Mouse (Mus musculus) lung, postnatal 0 days (tissue): ENCODE results near the gene B230217C12Rik.

Experiments used
- CTCF ChIP-seq: IDR thresholded peaks from 2 replicates; pipeline ENCODE4 v1.5.1; 2016; ENCODE audit warnings: antibody characterized with exemption, mild to moderate bottlenecking
- EP300 ChIP-seq: IDR thresholded peaks from 2 replicates; pipeline ENCODE4 v1.6.1; 2016; ENCODE audit warnings: antibody characterized with exemption, mild to moderate bottlenecking, control low read depth

DNA sequence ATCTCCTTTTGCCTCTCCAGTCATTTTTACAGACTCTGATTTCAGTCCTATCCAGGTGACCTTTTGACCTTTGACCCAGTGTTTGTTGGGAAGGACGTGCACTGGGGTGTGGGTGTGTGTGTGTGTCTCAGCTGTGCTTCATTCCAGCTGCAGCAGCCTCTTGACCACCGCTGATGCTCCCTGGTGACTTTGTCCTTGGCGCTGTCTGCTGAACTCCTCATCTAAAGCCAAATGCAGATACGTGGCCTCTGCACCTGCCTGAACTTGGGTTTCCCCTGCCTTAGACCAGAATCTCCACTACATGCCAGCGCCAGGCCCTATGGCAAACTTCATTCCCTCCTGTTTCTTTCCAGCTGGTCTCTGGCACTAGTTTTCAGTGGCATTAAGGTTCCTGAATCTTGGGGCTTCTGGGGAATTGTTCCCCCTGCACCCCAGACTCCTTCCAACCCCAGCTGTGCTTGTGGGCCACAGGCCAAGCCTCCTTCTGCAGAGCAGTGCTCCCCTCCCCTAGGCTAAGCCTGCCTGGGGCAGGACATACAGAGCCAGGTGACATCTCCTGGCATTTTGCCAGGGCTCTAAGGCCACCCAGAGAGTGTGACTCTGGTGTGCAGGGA, 31.9 kb upstream of the B230217C12Rik start:
- TF ChIP-seq CTCF (no peak), EP300 (no peak)
